Mouse (Mus musculus) adrenal gland, postnatal 10 days (tissue): ENCODE data around the gene Sh3bgr. TPM values are rescaled to one million over a fixed set of nuclear protein-coding genes. Genes with fewer than 3 reads are reported as not detected.

Experiments used
- DNase-seq: peaks from one replicate; pipeline ENCODE4 v3.0.0; 2021; ENCODE audit warnings: mixed read lengths
- long read RNA-seq, 2 experiments: library from polyadenylated mRNA; stranded (forward); transcript quantifications; one replicate each; pipeline ENCODE4 v2.0.0; 2021
- total RNA-seq, 2 experiments: library from RNA; stranded (reverse); gene quantifications; 2 replicates each; pipeline ENCODE4 v1.2.3; 2021

Sh3bgr gene
- total RNA-seq = 10 to 100 TPM; 15.6 to 43.9 TPM
- long read RNA-seq, experiment 1, transcript Sh3bgr-201 (8 exons, 1,341 nt) = major isoform, 14 of 17 reads
- long read RNA-seq, experiment 1, partial matches to known transcripts = 0 of 17 reads
- long read RNA-seq, experiment 1, other reads (novel, unspliced or antisense) = 3 of 17 reads
- long read RNA-seq, experiment 2, transcript Sh3bgr-201 (8 exons, 1,341 nt) = major isoform, 9 of 10 reads
- long read RNA-seq, experiment 2, partial matches to known transcripts = 0 of 10 reads
- long read RNA-seq, experiment 2, other reads (novel, unspliced or antisense) = 1 of 10 reads

DNA sequence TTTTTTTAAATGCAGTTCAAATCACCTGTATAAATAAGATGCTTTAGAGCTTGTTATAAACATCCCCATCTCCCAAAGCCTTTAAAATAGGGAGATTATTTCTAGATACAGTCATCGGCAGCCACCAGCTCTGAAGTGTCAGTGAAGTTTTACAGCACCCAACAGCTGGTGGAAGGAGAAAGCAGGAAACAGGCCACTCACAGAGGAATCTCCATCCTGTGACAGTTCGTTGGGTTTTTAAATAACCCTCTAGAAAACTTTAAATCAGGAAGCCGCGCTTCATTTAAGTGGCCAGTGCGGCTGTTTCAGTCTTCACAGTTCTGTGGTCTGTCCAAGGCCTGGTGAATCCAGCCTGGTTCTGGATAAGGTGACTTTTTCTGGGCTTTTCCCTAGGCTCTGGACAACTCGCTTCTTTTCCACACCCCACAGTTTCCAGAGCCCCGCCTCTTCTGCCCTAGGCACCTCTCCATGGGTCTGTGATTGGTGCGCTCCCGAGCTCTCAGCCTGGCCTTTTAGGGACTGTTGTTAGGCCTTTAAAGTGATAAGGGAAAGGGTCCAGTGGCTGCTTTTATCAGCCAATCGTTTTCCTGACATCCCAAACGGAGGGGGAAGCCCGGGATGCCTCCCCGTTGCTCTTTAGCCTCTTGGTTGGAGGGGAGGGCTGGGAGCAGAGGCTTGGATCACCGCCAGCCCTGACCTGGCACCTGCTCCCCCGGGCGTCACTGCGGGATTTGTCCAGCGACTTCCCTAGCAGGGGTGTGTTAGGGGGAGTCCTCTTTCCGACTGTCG, at the start of gene Sh3bgr:
TSS of gene Sh3bgr (plus strand) at position 538 of the 789 bp plus-strand sequence.
- DNase-seq = peak; percentile 81

DNA sequence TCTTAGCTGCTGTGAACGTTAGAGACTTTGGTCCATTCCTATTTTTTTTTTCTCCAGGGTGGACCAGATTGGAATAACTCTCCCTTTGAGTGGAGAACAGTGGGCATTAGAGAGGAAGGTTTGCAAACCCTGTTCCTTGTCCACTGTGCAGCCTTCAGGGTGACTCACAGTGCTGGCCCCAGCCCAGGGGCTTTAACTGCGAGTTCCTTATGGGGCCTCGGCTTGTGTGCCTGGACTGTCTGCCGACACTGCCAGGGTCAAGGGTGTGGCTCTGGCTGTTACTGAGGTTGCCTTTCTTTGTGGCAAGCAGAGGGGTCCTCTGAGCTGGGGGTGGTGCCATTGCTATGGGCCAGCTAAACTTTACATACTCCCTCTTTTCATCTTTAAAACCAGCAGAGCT, 49.3 kb upstream of the Sh3bgr start:
- DNase-seq = peak; percentile 86

DNA sequence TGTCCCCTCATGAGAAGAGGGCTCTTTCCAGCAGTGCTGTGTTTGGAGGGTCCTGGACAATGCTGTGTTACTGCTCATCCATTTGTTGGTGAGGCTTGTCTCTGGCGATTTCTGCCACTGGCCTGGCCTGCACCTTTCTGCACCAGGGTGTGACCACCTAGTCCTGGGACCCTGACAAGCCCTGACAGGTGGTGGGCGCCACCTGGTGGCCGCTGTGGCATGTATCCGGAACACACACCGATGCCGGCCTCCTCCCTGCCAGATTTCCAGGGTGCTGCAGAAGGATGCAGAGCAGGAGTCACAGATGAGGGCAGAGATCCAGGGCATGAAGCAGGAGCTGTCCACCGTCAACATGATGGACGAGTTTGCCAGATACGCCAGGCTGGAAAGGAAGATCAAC, 48.7 kb upstream of the Sh3bgr start:
- peak; percentile 87 for DNase-seq

DNA sequence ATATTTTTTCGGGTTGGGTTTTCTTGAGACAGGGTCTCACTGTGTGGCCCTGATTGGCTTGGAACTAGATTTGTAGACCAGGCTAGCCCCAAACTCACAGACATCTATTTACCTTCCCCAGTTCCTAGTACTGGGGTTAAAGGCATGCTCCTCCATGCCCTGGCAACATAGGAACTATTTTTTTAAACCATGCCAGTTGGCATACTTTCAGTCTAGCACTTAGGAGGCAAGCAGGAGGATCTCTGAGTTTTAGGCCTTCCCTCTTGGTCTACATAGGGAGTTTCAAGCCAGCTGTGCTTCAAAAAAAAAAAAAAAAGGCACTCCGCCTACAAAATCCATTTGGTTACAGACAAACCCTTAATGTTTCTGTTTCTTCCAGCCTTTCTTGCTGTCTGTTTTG, 45.8 kb upstream of the Sh3bgr start:
- DNase-seq = no peak

DNA sequence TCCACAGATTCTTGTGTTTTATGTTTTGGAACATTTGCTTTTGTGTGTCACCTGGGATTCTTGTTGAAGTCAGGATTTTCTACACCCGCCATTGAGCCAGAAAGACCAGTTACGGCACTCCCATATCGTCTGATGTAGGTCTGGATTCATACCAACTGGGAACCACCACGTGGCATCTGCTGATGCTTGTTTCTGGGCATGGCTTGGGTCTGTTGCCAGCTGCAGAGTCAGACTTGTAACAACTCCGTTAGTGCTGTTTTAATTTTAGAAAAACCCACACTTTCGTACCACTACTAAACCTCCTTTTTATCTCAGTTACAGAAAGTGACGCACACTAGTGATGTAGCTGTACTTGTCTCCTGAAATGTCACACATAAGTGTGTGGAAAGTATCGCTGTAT, 44.2 kb upstream of the Sh3bgr start:
- no peak for DNase-seq

DNA sequence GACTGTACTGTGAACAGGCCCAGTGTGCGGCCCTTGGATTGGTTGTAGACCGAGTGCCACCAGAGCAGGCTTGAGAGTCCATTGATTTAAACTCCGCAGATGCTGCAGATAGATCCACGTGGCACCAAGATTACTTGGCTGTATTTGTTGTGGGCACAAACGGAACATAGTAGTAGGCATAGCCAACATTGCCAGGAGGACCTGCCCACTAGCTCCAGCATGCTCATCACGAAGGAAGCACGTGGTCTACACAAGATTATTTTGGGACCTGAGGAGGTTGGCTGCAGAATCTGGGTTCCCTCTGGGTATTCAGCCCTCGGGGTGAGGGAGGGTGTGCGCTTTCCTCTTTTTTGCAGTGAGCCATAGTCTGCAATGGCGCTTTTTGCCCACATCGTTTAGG, 43.1 kb upstream of the Sh3bgr start:
- no peak for DNase-seq

DNA sequence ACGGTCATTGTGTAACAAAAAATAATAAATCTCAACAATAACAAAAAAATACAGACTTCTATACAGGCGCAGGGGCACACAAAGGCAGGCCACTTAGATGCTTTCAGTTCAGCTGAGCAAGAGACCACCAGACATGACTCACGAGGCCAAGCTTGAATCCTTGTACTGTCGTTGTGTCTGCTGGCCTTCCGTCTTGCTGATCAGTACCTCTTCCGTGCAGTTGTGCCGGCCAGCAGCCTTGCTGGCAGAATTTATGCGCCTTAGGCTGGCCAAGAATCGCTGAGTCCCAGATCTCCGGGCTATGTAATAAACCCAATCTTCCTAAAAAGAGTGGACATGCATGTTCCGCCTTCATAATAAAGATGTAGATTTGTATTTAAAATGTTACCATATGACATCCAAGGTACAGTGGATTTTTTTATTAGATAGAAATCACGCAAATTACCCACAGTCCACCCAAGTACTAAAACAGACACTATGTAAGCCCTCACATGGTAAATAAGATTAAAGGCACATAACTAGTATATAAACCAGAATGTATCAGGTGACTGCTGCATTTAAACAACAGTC, 41.7 kb upstream of the Sh3bgr start:
- peak; percentile 61 for DNase-seq

DNA sequence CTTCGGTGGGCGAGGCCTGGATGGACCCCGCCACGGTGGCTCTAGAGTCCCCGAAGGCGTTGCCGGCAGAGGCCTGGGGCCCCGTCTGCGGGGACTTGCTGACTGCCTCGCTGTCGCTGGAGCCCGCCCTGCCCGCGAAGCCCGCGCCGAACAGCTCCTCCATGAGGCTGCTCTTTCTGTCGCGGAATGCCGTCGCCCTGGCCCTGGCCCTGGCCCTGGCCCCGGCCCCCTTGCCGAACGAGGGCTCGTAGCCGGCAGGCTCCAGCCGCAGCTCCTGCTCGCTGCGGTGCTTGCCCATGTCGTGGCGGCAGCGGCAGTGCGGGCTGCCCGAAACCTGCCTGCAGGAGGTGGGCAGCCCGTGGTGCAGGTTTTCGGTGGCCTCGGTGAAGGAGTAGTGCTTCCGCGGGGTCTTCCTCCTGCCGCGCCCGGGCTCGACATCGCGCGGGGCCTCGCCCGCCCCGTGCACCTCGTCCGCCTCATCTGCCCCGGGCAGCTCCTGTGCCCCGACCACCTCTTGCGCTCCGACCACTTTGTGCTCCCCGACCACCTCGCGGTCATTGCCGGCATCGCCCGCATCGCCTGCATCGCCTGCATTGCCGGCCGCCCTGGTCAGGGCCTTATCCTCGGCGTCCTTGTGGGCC, 41.0 kb upstream of the Sh3bgr start:
- DNase-seq = peak; percentile 77

DNA sequence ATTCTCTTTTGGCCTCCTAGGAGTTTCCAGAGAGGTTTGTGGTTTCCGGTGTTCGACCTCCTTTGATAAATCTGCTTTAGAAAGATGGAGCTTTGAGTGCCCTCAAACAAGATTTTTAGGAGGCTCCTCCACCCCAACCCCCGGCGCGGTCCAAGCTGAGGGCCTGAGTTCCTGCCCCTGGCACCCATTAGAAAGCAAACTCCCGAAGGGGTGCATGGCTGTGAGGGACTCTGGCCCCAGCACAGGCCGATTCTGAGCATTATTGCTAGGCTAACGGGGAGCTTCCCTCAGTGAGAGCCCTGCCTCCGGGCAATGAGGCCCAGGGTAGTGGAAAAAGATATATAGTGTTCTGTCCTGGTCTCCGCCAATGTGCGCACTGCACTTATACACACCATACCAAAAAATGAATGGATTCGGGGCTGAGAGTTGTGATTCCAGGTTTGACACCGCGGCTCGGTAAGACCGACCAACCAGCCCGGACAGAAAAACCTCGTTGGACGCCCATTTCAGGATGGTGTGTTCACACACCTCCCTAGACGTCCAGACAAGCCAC, 40.4 kb upstream of the Sh3bgr start:
- DNase-seq = no peak

DNA sequence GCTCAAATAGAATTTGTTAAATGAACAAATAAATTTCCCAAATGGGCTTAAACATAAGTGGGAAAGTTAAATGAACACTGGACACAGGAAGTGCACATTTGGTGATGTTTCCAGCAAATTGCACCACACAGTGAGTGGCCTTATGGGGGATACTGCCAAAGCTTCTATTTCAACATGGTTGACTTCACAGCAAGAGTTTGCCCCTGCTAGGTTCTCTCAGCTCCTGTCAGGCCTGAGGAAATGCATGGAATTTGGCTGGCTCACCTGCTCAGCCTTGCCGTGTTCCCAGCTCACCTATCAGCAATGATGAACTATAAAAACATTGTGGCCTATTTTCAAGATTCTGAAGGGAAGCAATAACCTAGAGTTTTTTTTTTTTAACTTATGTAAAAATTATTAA, 39.3 kb upstream of the Sh3bgr start:
- DNase-seq = no peak

DNA sequence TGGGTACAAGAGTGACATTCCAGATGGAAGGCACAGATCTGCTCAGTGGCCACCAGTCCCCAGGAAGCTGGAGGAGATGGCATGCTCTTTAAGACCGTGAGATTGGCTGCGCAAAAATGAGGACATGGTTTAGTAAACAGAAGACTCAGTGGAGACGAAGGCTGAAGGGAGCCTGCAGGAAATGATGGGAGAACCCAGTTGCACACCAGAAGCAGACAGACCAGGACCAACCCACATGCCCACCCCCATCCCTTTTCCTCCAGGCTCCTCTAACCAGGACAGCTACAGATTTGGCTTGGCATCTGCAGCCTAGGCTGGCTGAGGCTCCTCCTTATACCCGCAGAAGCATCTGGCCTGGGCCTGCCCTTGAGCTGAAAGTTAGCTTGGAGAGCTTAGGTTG, 38.9 kb upstream of the Sh3bgr start:
- no peak for DNase-seq

DNA sequence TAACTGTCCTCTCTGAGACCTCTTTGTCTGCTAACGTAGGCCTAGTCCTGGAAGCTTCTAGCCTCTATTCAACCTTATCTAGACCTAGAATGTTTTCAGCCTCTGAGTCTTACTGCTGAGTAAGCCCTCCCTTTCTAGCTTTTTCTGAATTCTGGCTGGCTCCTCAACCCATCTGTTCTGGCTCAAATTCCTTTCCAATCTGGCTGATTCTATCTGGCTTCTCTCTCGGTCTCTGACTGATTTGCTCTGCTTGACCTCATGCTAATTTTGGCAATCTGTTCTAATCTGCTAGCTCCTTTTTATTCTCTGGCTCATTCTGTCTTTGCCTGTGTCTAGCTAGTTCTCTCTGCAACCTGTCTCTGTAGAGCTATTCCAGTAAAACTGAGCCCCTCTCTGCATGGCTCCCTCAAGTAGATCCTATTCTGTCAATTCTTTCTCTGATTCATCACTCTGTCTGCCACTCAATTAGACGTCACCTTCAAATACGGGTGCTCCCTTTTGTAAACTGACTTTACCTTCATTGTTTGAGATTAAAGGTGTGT, 34.5 kb upstream of the Sh3bgr start:
- DNase-seq = no peak

DNA sequence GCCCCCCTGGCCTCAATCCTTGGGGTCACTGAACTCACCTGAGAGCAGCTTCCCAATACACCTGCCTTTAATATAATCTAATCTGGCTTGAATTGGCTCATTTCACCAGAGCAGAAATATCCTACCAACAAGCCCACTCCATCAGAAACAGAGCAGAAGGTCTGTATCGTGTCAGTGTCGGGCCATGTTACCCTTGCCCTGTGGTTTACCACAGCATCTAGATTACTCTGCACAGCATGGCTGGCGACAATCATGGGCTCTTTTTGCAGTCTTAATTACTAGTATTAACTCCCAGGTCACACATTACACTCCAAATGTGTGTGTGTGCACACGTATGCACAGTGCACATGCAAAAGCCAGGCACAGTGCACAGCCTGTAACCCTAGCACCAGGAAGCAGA, 31.4 kb upstream of the Sh3bgr start:
- no peak for DNase-seq

DNA sequence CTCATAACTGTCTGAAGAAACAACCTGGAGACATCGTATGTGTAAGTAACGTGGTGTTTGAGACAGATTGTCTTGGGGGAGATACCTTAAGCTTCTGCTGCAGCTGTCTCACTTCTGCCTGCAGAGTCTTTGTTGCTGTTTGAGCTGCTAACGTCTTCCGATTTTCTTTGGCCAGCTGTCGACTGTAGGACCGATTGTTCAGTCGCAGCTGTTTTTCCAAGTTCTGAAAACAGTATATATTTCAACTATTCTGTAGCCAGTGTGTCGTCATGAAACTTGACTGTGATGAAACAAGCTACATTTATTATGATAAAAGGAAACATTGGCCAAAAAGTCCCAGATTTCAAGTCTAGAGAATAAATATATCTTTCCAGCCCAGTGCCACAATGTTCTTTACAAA, 26.6 kb upstream of the Sh3bgr start:
- DNase-seq = no peak

DNA sequence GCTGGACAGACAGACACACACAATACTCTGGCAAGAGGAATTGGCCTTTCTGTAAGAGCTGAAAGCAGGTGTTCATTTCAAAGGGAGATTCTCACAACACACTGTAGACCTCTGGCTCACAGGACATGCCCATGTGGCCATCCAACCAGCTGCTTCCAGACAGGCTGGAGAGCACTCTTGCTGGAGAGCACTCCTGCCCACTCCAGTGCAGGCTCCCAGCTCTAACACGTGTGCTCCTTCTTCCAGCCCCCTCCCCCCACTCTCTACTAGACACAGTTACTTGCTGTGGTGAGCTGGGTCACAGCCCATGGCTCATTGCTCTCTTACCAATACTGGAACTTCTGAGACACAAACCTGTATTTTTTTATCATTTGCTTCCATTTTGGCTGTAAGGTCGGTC, 24.9 kb upstream of the Sh3bgr start:
- DNase-seq = no peak

DNA sequence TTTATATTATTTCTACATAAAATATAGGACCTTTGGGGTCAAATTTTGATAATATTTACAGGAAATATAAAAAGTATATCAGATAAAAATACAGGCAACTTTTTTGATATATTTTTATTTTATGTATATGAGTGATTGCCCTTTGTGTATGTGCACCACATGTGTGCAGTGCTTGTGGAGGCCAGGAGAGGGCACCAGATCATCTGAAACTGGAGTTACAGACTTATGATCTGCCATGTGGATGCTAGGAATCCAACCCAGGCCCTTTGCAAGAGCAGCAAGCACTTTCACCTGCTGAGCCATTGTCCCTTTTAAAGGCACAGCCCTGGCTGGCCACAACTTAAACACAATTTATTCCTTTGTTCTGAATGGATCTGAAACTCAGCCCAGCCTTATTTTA, 21.1 kb upstream of the Sh3bgr start:
- no peak for DNase-seq

DNA sequence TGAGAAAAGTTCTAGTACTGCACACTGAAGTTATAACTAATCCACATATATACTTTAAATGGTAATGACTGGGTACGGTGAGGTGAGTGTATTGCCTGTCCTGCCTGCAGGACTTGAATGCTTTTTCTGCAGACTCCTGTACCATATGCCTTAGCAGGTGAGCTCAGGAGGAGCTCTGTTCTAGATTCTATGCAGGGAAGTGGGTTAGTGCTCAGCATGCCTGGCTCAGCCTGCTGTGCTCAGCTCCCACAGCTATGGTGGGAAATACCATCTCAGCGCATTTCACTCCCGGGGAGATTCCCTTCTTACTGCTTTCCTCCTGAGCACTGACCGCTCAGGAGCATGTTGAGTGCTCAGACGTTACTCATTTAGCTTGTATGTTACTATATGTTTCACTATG, 12.6 kb upstream of the Sh3bgr start:
- no peak for DNase-seq

DNA sequence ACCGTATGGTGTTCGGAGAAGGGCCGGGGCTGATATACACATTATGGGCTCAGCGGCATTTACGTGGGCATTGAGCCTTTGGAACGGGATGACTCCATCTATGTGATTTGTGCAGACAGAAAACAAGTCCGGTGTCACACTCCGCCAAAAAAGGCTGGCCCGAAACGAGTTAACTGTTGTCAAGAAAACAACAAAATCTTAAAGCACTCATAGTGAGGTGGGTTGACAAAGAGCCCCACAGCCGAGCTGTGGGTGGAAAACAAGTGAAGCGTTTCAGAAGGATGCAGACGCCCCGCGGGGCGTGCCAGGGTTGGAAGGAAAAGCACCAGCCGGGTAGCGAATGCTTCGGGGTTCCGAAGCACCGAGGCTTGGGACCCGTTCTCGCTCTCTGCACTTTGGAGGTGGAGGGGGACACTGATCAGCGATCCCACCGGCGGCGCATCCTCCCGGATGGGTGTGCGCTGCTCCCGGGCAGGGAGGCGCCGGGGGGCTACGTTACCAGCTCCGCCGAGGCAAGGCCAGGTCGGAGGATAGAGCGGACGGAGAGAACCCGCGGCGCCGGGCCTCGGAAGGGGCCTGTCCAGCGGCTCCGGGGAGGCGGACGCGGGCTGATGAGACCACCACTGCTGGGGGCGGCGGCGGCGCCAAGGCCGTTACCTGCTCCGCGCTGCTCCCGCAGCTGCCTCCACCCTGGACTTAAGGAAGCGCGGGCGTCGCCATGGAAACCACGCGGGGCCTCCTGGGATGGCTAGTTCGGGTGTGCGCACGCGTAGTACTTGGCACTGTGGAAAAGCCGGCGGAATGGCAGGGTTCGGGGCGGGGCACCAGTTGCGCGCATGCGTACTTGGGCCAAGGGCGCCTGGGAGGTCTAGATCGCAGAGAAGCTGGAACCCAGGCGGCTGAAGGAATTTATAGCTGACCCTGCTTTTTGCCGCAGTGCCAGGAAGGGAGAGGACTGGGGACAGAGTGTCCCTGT, 8.4 kb upstream of the Sh3bgr start, which contains the start of gene Lca5l:
TSS of gene Lca5l (minus strand) at position 741 of the 976 bp plus-strand sequence.
- DNase-seq = peak; percentile 100

DNA sequence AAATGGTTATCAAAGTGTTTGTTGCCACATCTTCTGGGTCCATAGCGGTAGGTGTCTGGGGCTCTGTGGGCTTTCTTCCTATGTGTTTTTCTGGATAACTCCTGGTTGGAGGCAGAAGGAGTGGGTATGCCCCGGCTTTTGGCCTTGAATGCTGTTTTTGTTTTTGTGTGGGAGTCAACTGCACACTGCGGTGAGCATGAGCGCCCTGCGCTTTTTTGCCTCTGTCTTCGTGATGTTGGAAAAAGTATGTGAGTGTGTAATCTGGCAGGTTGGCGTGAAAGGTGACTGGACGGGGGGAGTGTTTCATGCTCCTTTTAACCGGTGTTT, 415 bp downstream of the Sh3bgr start:
- no peak for DNase-seq

DNA sequence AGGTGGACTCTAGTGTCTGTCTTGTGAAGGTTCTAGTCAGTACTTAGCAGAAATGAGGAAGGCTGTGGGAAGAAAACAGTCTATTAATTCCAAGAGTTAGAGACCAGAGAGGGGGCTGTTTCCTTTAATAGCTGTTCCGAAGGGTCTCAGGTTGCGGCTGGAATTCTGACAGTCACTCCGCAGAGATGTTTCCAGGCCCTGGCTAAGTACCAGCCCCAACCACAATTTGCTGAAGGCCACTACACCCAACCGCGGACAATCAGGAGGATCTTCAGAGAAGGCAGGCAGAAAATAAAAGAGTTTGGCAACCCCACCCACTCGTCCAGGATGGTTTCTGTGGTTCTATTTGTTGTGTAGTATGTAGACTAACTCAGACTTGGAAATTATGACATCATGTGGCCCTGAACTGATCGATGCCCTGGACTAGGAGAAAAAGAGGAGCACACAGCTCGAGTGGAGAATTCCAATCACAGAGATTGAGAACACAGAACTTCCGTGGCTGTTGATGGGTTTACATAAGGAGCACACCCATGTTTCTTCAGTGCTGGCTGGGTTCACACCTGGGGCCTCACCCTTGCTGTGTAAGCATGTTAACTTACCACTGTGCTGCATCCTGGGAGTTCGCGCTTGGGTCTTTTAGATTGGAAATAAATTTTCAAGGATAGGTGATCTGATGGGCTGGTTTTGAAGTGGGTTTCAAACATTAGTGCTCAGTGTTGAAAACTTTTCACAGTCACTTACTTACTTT, 1.4 kb downstream of the Sh3bgr start:
- no peak for DNase-seq

DNA sequence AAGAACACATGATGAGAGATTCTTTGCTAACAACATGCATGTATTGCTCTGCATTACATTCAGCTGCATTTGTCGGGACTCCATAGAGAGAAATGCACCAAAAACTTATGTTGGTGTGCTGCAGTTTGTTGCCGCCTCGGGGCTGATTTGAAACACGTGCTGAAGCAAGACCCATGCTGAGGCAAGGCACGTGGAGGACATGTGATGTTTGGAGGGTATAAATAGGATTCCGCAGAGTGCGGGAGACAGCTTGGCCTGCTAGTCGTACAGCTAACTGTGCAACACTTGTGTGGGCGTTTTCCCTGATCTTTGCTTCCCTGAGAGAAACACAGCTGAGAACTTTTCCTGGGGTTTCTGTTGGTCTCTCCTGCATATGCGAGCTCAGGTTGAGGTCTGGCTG, 9.5 kb downstream of the Sh3bgr start:
- no peak for DNase-seq
